Mouse (Mus musculus) ES-Bruce4 (cell line): ENCODE data around the gene Tram1l1. TPM values are rescaled to one million over a fixed set of nuclear protein-coding genes. Genes with fewer than 3 reads are reported as not detected.

ENCODE experiments used
- H3K27ac ChIP-seq: 2 replicates; pipeline ENCODE4 v1.5.1; 2012; ENCODE audit warnings: low read length, inconsistent platforms; ENCODE audit not compliant: insufficient read depth
- H3K27me3 ChIP-seq: 2 replicates; pipeline ENCODE4 v1.6.1; 2012; ENCODE audit warnings: mild to moderate bottlenecking, low read length, inconsistent platforms; ENCODE audit not compliant: control insufficient read depth, poor library complexity, insufficient read depth, severe bottlenecking
- H3K36me3 ChIP-seq: 2 replicates; pipeline ENCODE4 v1.6.1; 2012; ENCODE audit warnings: inconsistent platforms, mild to moderate bottlenecking, low read length, moderate library complexity; ENCODE audit not compliant: control insufficient read depth, poor library complexity, insufficient read depth, severe bottlenecking
- H3K4me1 ChIP-seq: one replicate; pipeline ENCODE4 v1.8.1; 2011; ENCODE audit warnings: low read length; ENCODE audit not compliant: control insufficient read depth, insufficient read depth
- H3K4me3 ChIP-seq: 2 replicates; pipeline ENCODE4 v1.5.1; 2011; ENCODE audit warnings: low read depth, mild to moderate bottlenecking, low read length
- H3K9ac ChIP-seq: 2 replicates; pipeline ENCODE4 v1.6.1; 2012; ENCODE audit warnings: low read depth, mild to moderate bottlenecking, inconsistent platforms; ENCODE audit not compliant: poor library complexity, severe bottlenecking
- H3K9me3 ChIP-seq: replicated peaks from 2 replicates; pipeline ENCODE4 v1.6.1; 2012; ENCODE audit warnings: mild to moderate bottlenecking, low read length, inconsistent platforms; ENCODE audit not compliant: control insufficient read depth, poor library complexity, insufficient read depth, severe bottlenecking
- CTCF ChIP-seq: IDR thresholded peaks from one replicate; pipeline ENCODE4 v1.8.1; 2011; ENCODE audit warnings: low read depth, low read length
- EP300 ChIP-seq: IDR thresholded peaks from 2 replicates; pipeline ENCODE4 v1.6.1; 2011; ENCODE audit warnings: low read depth, low read length; ENCODE audit not compliant: insufficient read depth
- POLR2A ChIP-seq: IDR thresholded peaks from one replicate; pipeline ENCODE4 v1.8.1; 2011; ENCODE audit warnings: low read length; ENCODE audit not compliant: insufficient read depth
- polyA plus RNA-seq: library from polyadenylated mRNA; stranded (reverse); fragments of >200 nt; gene quantifications from 2 replicates; pipeline ENCODE4 v1.2.4, GENCODE M21; 2011; ENCODE audit warnings: low read depth; ENCODE audit not compliant: missing spikeins, insufficient read depth, insufficient read length

Tram1l1 gene
- polyA plus RNA-seq, 1 experiment: 0.76 TPM

GRCm38 (mm10) chr3:124319254-124319653, 1.4 kb upstream of the Tram1l1 start:
- Histone ChIP-seq H3K9me3 (no peaks in the 10 kb centered on the region), H3K27me3 (peaks cover 2% of the 10 kb centered on the region; the same call in 1 of the 2 replicates), H3K27ac (no peak overlapping the region), H3K4me3 (no peak overlapping the region), H3K36me3 (no peaks in the 10 kb centered on the region), H3K4me1 (no peaks in the 10 kb centered on the region), H3K9ac (no peak overlapping the region)
- TF ChIP-seq EP300 (no peak), CTCF (no peak), POLR2A (no peak)

- Histone ChIP-seq H3K9ac (no peak overlapping the region), H3K9me3 (no peaks in the 10 kb centered on the region), H3K27me3 (peaks cover 2% of the 10 kb centered on the region; the same call in 1 of the 2 replicates), H3K27ac (no peak overlapping the region), H3K4me3 (peak overlapping the region; percentile 72), H3K36me3 (no peaks in the 10 kb centered on the region), H3K4me1 (no peaks in the 10 kb centered on the region)
- TF ChIP-seq CTCF (no peak), EP300 (no peak), POLR2A (no peak)
These were observed 257 bp upstream of the Tram1l1 start for GRCm38 (mm10) chr3:124320398-124320797.

GRCm38 (mm10) chr3:124346445-124346844, 25.8 kb downstream of the Tram1l1 start:
- H3K27ac ChIP-seq: no peak overlapping the region
- H3K36me3 ChIP-seq: no peaks in the 10 kb centered on the region
- no peaks in the 10 kb centered on the region for H3K27me3 ChIP-seq
- H3K4me3 ChIP-seq: no peak overlapping the region
- TF ChIP-seq CTCF (no peak), POLR2A (no peak), EP300 (no peak)
- no peaks in the 10 kb centered on the region for H3K9me3 ChIP-seq
- no peak overlapping the region for H3K9ac ChIP-seq
- H3K4me1 ChIP-seq: no peaks in the 10 kb centered on the region

- Histone ChIP-seq H3K27me3 (no peaks in the 10 kb centered on the region), H3K9ac (no peak overlapping the region), H3K9me3 (no peaks in the 10 kb centered on the region), H3K4me3 (no peak overlapping the region), H3K36me3 (no peaks in the 10 kb centered on the region), H3K27ac (no peak overlapping the region), H3K4me1 (no peaks in the 10 kb centered on the region)
- TF ChIP-seq POLR2A: no peak
- no peak for TF ChIP-seq CTCF
- TF ChIP-seq EP300: no peak
These were observed 36.9 kb downstream of the Tram1l1 start for GRCm38 (mm10) chr3:124357533-124357932.

GRCm38 (mm10) chr3:124372031-124372430, 51.4 kb downstream of the Tram1l1 start:
- TF ChIP-seq CTCF: no peak
- TF ChIP-seq POLR2A: no peak
- TF ChIP-seq EP300: no peak
- H3K9ac ChIP-seq: no peak overlapping the region
- no peak overlapping the region for H3K4me3 ChIP-seq
- no peak overlapping the region for H3K27ac ChIP-seq
- no peaks in the 10 kb centered on the region for H3K9me3 ChIP-seq
- no peaks in the 10 kb centered on the region for H3K36me3 ChIP-seq
- H3K27me3 ChIP-seq: no peaks in the 10 kb centered on the region
- no peaks in the 10 kb centered on the region for H3K4me1 ChIP-seq

Other genes with a start within 250 kb of the Tram1l1 start
- gene 1700006A11Rik, start 105.2 kb downstream of the Tram1l1 start, polyA plus RNA-seq: not detected in 2 replicates